Mouse (Mus musculus) olfactory bulb, adult 2 months (tissue): Measurements from ENCODE around the gene Ergic2.

ENCODE experiments used
- CTCF ChIP-seq: fragments of 200-500 bp; IDR thresholded peaks from 2 replicates; pipeline ENCODE4 v1.5.1; 2012; ENCODE audit warnings: low read depth, mild to moderate bottlenecking, low read length, moderate library complexity; ENCODE audit not compliant: insufficient read depth
- POLR2A ChIP-seq: fragments of 200-500 bp; IDR thresholded peaks from 2 replicates; pipeline ENCODE4 v1.6.1; 2012; ENCODE audit warnings: mild to moderate bottlenecking, low read depth, low read length, moderate library complexity; ENCODE audit not compliant: insufficient read depth

- TF ChIP-seq CTCF: no peak
- TF ChIP-seq POLR2A: no peak
Observed at GRCm38 (mm10) chr6:148244836-148245235, 32.7 kb upstream of the Ergic2 start.
